Mouse (Mus musculus): ENCODE data around the gene Mllt3. TPM values are rescaled to one million over a fixed set of nuclear protein-coding genes. Genes with fewer than 3 reads are reported as not detected.

The Mllt3 gene
- total and polyA plus RNA-seq, 3 experiments = 15.4 to 75.3 TPM; not detected in 1

GRCm38 (mm10) chr4:87850051-87850450 lies 183.1 kb downstream of the Mllt3 start:
- DNase-seq (ENCODE audit: low read depth, low spot score) = no peak
- Histone ChIP-seq H3K9ac (ENCODE audit: control insufficient read depth, low read depth, low read length, poor library complexity, severe bottlenecking) (no peak overlapping the region), H3K36me3 (ENCODE audit: control insufficient read depth in 1 of 2, insufficient read depth in 2 of 2, low read length in 2 of 2) (no peaks in the 10 kb centered on the region), H3K4me3 (ENCODE audit: control insufficient read depth in 1 of 2, insufficient read depth in 1 of 2, low read depth in 2 of 2, low read length in 2 of 2) (no peak overlapping the region), H3K79me2 (ENCODE audit: control insufficient read depth, insufficient read depth, low read length, poor library complexity) (no peaks in the 10 kb centered on the region), H3K27me3 (ENCODE audit: control insufficient read depth in 1 of 2, insufficient read depth in 2 of 2, low read length in 2 of 2) (no peaks in the 10 kb centered on the region), H3K27ac (ENCODE audit: control insufficient read depth, low read depth, low read length) (no peak overlapping the region), H3K9me3 (replicated peaks; ENCODE audit: insufficient read depth, low read length) (no peaks in the 10 kb centered on the region), H3K4me1 (ENCODE audit: control insufficient read depth in 1 of 2, insufficient read depth in 2 of 2, low read length in 2 of 2) (no peaks in the 10 kb centered on the region)
- no peak for TF ChIP-seq NRF1 (IDR thresholded peaks at IDR 0.05; ENCODE audit: insufficient read depth, low read depth, low read length, poor library complexity, severe bottlenecking)
- TF ChIP-seq ZKSCAN1 (IDR thresholded peaks at IDR 0.05; ENCODE audit: low read depth, low read length) = no peak
- no peak for TF ChIP-seq NELFE (IDR thresholded peaks at IDR 0.05; ENCODE audit: low read depth, low read length)
- TF ChIP-seq MAFK (IDR thresholded peaks at IDR 0.05; ENCODE audit: borderline replicate concordance, low read depth, low read length) = no peak

- no peak for TF ChIP-seq TCF12 (IDR thresholded peaks at IDR 0.05; ENCODE audit: low read depth, low read length)
- TF ChIP-seq E2F4 (IDR thresholded peaks at IDR 0.05; ENCODE audit: borderline replicate concordance, low read depth, low read length) = no peak
- no peak for TF ChIP-seq POLR2A (IDR thresholded peaks at IDR 0.05; ENCODE audit: control insufficient read depth in 1 of 2, insufficient read depth in 1 of 2, low read depth in 1 of 2, low read length in 2 of 2, poor library complexity in 1 of 2)
- no peak for TF ChIP-seq MYB (IDR thresholded peaks at IDR 0.05; ENCODE audit: low read depth, low read length)
- no peak for TF ChIP-seq RCOR1 (IDR thresholded peaks at IDR 0.05; ENCODE audit: low read depth, low read length)
- no peak for TF ChIP-seq KAT2A (conservative IDR thresholded peaks at IDR 0.05; ENCODE audit: low read depth, low read length)
- TF ChIP-seq USF1 (IDR thresholded peaks at IDR 0.05; ENCODE audit: low read depth, low read length) = no peak
- TF ChIP-seq ETS1 (IDR thresholded peaks at IDR 0.05; ENCODE audit: low read depth, low read length) = no peak
- no peak for TF ChIP-seq SMC3 (IDR thresholded peaks at IDR 0.05; ENCODE audit: low read depth, low read length)
- no peak for TF ChIP-seq GATA1 (IDR thresholded peaks at IDR 0.05; ENCODE audit: low read depth, low read length)
- TF ChIP-seq TAL1 (IDR thresholded peaks at IDR 0.05; ENCODE audit: low read length) = no peak
- no peak for TF ChIP-seq ELF1 (IDR thresholded peaks at IDR 0.05; ENCODE audit: low read depth, low read length)
- no peak for TF ChIP-seq JUND (IDR thresholded peaks at IDR 0.05; ENCODE audit: low read depth, low read length)
- TF ChIP-seq SIN3A (IDR thresholded peaks at IDR 0.05; ENCODE audit: low read length) = no peak
- TF ChIP-seq NRF1 (IDR thresholded peaks at IDR 0.05; ENCODE audit: insufficient read depth, low read depth, low read length, poor library complexity, severe bottlenecking) = no peak
- TF ChIP-seq EP300 (IDR thresholded peaks at IDR 0.05; ENCODE audit: low read depth in 1 of 2, low read length in 2 of 2) = no peak
- no peak for TF ChIP-seq MAZ (IDR thresholded peaks at IDR 0.05; ENCODE audit: low read depth, low read length)
- H3K27me3 ChIP-seq (ENCODE audit: control insufficient read depth in 1 of 2, insufficient read depth in 2 of 2, low read length in 2 of 2) = no peaks in the 10 kb centered on the region
- no peak overlapping the region for H3K4me3 ChIP-seq (ENCODE audit: control insufficient read depth in 1 of 2, insufficient read depth in 1 of 2, low read depth in 2 of 2, low read length in 2 of 2)
- no peak for DNase-seq (ENCODE audit: low read depth, low spot score)
- H3K36me3 ChIP-seq (ENCODE audit: control insufficient read depth in 1 of 2, insufficient read depth in 2 of 2, low read length in 2 of 2) = no peaks in the 10 kb centered on the region
- H3K79me2 ChIP-seq (ENCODE audit: control insufficient read depth, insufficient read depth, low read length, poor library complexity) = no peaks in the 10 kb centered on the region
- no peak overlapping the region for H3K9ac ChIP-seq (ENCODE audit: control insufficient read depth, low read depth, low read length, poor library complexity, severe bottlenecking)
- no peaks in the 10 kb centered on the region for H3K4me1 ChIP-seq (ENCODE audit: control insufficient read depth in 1 of 2, insufficient read depth in 2 of 2, low read length in 2 of 2)
- no peaks in the 10 kb centered on the region for H3K9me3 ChIP-seq (replicated peaks; ENCODE audit: insufficient read depth, low read length)
- no peak overlapping the region for H3K27ac ChIP-seq (ENCODE audit: control insufficient read depth, low read depth, low read length)
These were observed 188.4 kb downstream of the Mllt3 start for GRCm38 (mm10) chr4:87844668-87845210.

Measured in MEL (cell line).